Mouse (Mus musculus) C2C12 (cell line): ENCODE results near the gene Nptx1.

Experiments
- CEBPB ChIP-seq: IDR thresholded peaks from one replicate; pipeline ENCODE4 v1.6.1; 2011; ENCODE audit warnings: low read depth, mild to moderate bottlenecking, control low read depth, moderate library complexity
- CTCF ChIP-seq: IDR thresholded peaks from one replicate; pipeline ENCODE4 v1.5.1; 2011; ENCODE audit not compliant: control insufficient read depth, insufficient read depth, insufficient read length
- FOSL1 ChIP-seq: IDR thresholded peaks from one replicate; pipeline ENCODE4 v1.8.0; 2011; ENCODE audit warnings: mild to moderate bottlenecking, low read length; ENCODE audit not compliant: poor library complexity, insufficient read depth, severe bottlenecking
- MYOG ChIP-seq: IDR thresholded peaks from one replicate; pipeline ENCODE4 v1.6.1; 2011; ENCODE audit not compliant: control insufficient read depth, insufficient read length; ENCODE audit errors: extremely low read depth
- USF1 ChIP-seq: IDR thresholded peaks from one replicate; pipeline ENCODE4 v1.6.1; 2011; ENCODE audit warnings: low read depth, mild to moderate bottlenecking, control low read depth, moderate library complexity

DNA sequence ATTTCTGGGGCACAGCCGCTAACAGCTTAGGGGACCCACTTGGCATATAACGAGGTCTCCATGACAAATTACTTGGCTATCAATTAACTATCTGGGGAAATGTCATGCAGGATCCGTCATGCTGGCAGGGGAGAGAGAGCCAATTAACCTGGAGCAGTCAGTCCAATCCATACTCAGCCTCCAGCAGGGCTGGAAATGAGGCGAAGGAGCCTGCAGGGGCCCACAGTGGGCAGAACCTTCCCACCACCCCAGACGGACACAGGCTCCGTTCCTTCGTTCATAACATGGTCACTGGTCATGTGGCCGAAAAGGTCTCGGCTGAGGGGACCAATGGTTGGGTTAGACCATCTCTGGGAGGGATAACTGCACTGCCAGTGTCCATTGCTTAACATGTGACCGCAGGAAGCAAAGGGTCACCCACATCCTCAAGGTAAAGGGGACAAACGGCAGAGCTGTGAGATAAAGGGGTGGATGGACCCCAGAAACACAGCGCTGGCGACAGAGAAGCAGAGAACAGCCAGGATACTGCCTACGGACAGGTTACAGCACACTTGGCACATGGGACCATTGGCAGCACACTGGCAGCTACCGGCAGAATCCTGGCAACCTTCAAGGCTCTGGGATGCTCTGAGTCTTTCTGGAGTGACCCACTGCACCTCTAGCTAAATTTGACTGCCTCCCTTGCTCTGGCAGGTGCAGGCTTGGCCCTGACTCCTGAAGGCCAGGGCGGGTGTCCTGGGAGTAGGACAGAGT is 33.3 kb downstream of the Nptx1 start:
- TF ChIP-seq CTCF (no peak), FOSL1 (no peak), USF1 (no peak), MYOG (no peak), CEBPB (no peak)
